Mouse (Mus musculus): ENCODE results near the gene Tmem206.

DNA sequence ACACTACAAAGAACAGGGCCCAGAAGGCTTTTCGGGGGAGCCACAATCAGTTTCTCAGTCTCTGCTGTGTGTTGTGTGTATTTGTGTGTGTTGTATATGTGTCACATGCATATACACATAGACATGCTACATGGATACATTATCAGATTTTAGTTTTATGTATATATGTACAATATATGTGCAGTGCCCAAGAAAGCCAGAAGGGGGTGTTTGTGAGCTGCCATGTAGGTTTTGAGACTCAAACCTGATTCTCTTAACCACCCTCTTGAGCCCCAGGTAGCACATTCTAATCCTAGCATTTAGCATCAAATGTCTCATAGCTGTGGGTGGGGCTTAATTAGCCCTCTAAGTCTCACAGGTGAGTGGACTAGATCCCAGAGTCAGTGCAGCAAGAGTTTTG is 43.4 kb upstream of the Tmem206 start:
- TF ChIP-seq CHD2 (IDR thresholded peaks at IDR 0.05; ENCODE audit: low read depth, low read length) (no peak), HCFC1 (IDR thresholded peaks at IDR 0.05; ENCODE audit: borderline replicate concordance, insufficient read depth, low read length) (no peak)
